ENCODE assay signal across 11 mouse cellular contexts in genomic region chr7:6840860-6841259, GRCm38 (mm10).
A peak's percentile ranks its signal among the peaks of the same experiment; 100 is the strongest.
DNase-seq lines count a peak whose midpoint lies in the region; ATAC-seq lines count a peak whose summit lies in the region.
"Had no signal": no experiment of that assay in that cellular context is flagged by ENCODE, and none has a peak within 500 bp of the region (broad histone marks: within the 10 kb centered on the region; RNA-seq: fewer than 3 reads in every experiment).

No protein-coding gene starts in this region.

- no peaks in the 10 kb centered on the region for H3K36me3 ChIP-seq in hindbrain, embryonic 14.5 days (replicated peaks; ENCODE audit: control insufficient read depth, insufficient read depth)
- H3K36me3 ChIP-seq in hindbrain, embryonic 13.5 days, result no peaks in the 10 kb centered on the region
- no peaks in the 10 kb centered on the region for H3K36me3 ChIP-seq in intestine, embryonic 15.5 days
- no peaks in the 10 kb centered on the region for H3K36me3 ChIP-seq in kidney, embryonic 15.5 days
- H3K36me3 ChIP-seq: embryonic facial prominence, embryonic 12.5 days; neural tube, embryonic 12.5 days had no signal

- ATAC-seq in hindbrain, embryonic 14.5 days (ENCODE audit: low FRiP score), result peak; percentile 72
- ATAC-seq in hindbrain, embryonic 13.5 days (ENCODE audit: low FRiP score), result no peak
- no peak for ATAC-seq in intestine, embryonic 15.5 days
- no peak for ATAC-seq in kidney, embryonic 15.5 days (replicated peaks; ENCODE audit: low FRiP score)
- ATAC-seq: Patski had no signal

- no peak overlapping the region for H3K4me3 ChIP-seq in hindbrain, embryonic 14.5 days (replicated peaks; ENCODE audit: low read length)
- H3K4me3 ChIP-seq in hindbrain, embryonic 13.5 days, result no peak overlapping the region
- no peak overlapping the region for H3K4me3 ChIP-seq in intestine, embryonic 15.5 days (replicated peaks)
- H3K4me3 ChIP-seq in kidney, embryonic 15.5 days (replicated peaks), result no peak overlapping the region
- H3K4me3 ChIP-seq: embryonic facial prominence, embryonic 12.5 days; neural tube, embryonic 12.5 days had no signal

- H3K9me3 ChIP-seq in hindbrain, embryonic 14.5 days (ENCODE audit: control insufficient read depth, low read length), result no peaks in the 10 kb centered on the region
- no peaks in the 10 kb centered on the region for H3K9me3 ChIP-seq in hindbrain, embryonic 13.5 days
- H3K9me3 ChIP-seq in intestine, embryonic 15.5 days, result no peaks in the 10 kb centered on the region
- H3K9me3 ChIP-seq in kidney, embryonic 15.5 days (replicated peaks), result no peaks in the 10 kb centered on the region
- H3K9me3 ChIP-seq: embryonic facial prominence, embryonic 12.5 days; neural tube, embryonic 12.5 days had no signal

- H3K4me1 ChIP-seq in hindbrain, embryonic 14.5 days (replicated peaks; ENCODE audit: control insufficient read depth, insufficient read depth, low read length), result no peaks in the 10 kb centered on the region; the same call in 1 of the 2 replicates
- 0 out of 2 replicates have a peak, but pooled peaks cover 6% of the 10 kb centered on the region for H3K4me1 ChIP-seq in hindbrain, embryonic 13.5 days (replicated peaks)
- no peaks in the 10 kb centered on the region; the same call in 1 of the 2 replicates for H3K4me1 ChIP-seq in intestine, embryonic 15.5 days (replicated peaks)
- H3K4me1 ChIP-seq in kidney, embryonic 15.5 days, result peaks cover 5% of the 10 kb centered on the region; the same call in 1 of the 2 replicates
- H3K4me1 ChIP-seq: neural tube, embryonic 12.5 days had no signal

- intact Hi-C loops in left cerebral cortex, postnatal 14 days (cut with DNase I), result no loop called here

- H3K9ac ChIP-seq in hindbrain, embryonic 14.5 days, result no peak overlapping the region
- no peak overlapping the region for H3K9ac ChIP-seq in hindbrain, embryonic 13.5 days
- H3K9ac ChIP-seq in intestine, embryonic 15.5 days, result no peak overlapping the region
- no peak overlapping the region for H3K9ac ChIP-seq in kidney, embryonic 15.5 days
- H3K9ac ChIP-seq: embryonic facial prominence, embryonic 12.5 days; neural tube, embryonic 12.5 days had no signal

- no peak overlapping the region for H3K4me2 ChIP-seq in hindbrain, embryonic 14.5 days (replicated peaks)
- H3K4me2 ChIP-seq in hindbrain, embryonic 13.5 days, result no peak overlapping the region
- H3K4me2 ChIP-seq in intestine, embryonic 15.5 days (replicated peaks), result no peak overlapping the region
- no peak overlapping the region for H3K4me2 ChIP-seq in kidney, embryonic 15.5 days
- H3K4me2 ChIP-seq: embryonic facial prominence, embryonic 12.5 days; neural tube, embryonic 12.5 days had no signal

- DNase-seq in hindbrain, embryonic 14.5 days (ENCODE audit: low spot score), result peak; percentile 58
- DNase-seq in NIH3T3 (ENCODE audit: low read depth), result peak; percentile 18
- DNase-seq in cerebellum, adult 11-12 months, result peak; percentile 38
- DNase-seq in left cerebral cortex, postnatal 14 days (ENCODE audit: low spot score in 2 of 2), result peak; percentile 53 to 75
- no peak for DNase-seq in B cell, adult 2 months

- 64% methylated on average over 5 of the region's 5 CpGs for WGBS in hindbrain, embryonic 14.5 days
- 71% methylated on average over 5 of the region's 5 CpGs for WGBS in hindbrain, embryonic 13.5 days
- WGBS in intestine, embryonic 15.5 days, result 55% methylated on average over 5 of the region's 5 CpGs
- 75% methylated on average over 5 of the region's 5 CpGs for WGBS in kidney, embryonic 15.5 days

- no peak overlapping the region for H3K27ac ChIP-seq in hindbrain, embryonic 14.5 days
- no peak overlapping the region for H3K27ac ChIP-seq in hindbrain, embryonic 13.5 days
- H3K27ac ChIP-seq in intestine, embryonic 15.5 days, result no peak overlapping the region
- H3K27ac ChIP-seq in kidney, embryonic 15.5 days, result no peak overlapping the region
- H3K27ac ChIP-seq: embryonic facial prominence, embryonic 12.5 days; neural tube, embryonic 12.5 days had no signal

- no peaks in the 10 kb centered on the region for H3K27me3 ChIP-seq in hindbrain, embryonic 14.5 days (ENCODE audit: control insufficient read depth, insufficient read depth, low read length)
- H3K27me3 ChIP-seq in hindbrain, embryonic 13.5 days, result no peaks in the 10 kb centered on the region
- no peaks in the 10 kb centered on the region for H3K27me3 ChIP-seq in intestine, embryonic 15.5 days (replicated peaks)
- H3K27me3 ChIP-seq in kidney, embryonic 15.5 days, result no peaks in the 10 kb centered on the region
- H3K27me3 ChIP-seq: embryonic facial prominence, embryonic 12.5 days; neural tube, embryonic 12.5 days; Patski had no signal

Comparison
In these comparisons a context has a peak if more than half of its experiments do, and no peak if none do; other contexts are left out.
1. DNase-seq: peak in hindbrain, embryonic 14.5 days (single experiment), NIH3T3 (single experiment), cerebellum, adult 11-12 months (single experiment) and left cerebral cortex, postnatal 14 days (2 of 2); none in B cell, adult 2 months (0 of 2).